Mouse (Mus musculus) adrenal gland, adult 8-10 months (tissue): ENCODE results near the gene B3gnt9. TPM values are rescaled to one million over a fixed set of nuclear protein-coding genes. Genes with fewer than 3 reads are reported as not detected.

Experiments used
- DNase-seq: peaks from one replicate; pipeline ENCODE4 v3.0.0; 2022
- total RNA-seq, 4 experiments: library from RNA; stranded (reverse); gene quantifications; 2 replicates each; pipeline ENCODE4 v1.2.4; 2022

The B3gnt9 gene
- total RNA-seq, 4 experiments from 2014 or later: 3.5 to 5.9 (median 4.6) TPM

DNA sequence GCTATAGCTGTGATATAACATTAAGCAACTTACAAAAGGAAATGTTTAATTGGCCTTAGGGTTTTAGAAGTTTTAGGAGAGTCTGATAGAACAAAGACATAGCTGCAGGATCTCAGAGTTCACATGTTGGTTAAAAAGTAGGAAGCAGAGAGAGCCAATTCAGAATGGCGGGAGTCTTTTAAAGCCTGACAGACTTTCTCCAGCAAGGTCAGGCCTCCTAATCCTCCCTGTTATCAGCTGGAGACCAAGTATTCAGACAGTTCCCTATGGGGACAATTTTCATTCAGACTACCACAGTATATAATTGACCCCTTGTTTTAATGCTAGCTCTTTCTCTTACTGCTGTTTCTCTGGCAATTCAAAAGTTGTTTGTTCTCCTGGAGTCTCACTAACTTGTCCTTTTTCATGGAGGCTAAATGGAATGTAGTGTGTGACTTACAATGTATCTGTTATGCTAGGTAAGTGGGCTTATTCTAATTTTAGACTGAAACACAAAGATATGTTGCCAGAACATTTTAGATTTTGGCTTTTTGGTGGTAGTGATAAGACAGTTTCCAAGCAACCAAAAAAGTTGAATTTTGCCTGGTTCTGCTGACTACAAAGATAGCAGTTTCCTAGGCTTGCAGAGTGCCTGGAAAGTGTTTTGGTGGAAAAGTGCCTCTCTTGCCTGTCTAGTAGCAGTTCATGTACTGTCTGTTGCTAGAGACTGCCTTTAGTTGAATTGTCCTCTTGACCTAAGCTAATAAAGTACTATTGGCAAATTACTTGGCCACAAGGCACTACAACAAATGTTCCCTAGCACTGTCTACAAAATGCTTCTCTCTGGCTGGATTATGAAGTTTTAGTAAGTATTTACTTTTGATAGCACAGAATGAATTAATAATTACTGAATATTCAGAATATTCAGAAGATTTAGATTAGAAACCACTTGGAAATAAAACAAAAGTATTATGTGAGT lies 45.5 kb downstream of the B3gnt9 start:
- no peak for DNase-seq

DNA sequence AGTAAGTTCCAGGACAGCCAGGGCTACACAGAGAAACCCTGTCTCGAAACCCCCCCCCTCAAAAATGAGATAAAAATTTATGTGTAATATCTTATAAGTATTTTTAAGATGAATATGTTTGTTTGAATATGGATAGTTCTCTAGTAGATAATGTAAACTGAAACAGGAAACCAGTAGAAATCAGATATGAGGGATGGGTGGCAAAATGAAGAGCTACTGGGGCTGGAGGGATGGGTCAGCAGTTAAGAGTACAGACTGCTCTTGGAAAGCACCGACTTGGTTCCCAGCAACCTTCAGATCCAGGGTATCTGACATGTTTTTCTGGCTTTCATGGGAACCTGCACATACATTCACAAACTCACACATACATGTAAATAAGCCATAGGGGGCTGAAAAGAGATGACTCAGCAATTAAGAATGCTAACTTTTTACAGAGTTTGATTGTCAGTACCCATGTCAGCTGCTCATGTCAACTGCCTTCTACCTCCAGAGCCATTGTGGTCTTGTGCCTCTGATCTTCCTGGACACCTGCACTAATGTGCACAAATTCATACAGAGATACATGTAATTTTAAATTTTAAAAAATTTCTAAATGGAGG lies 47.2 kb downstream of the B3gnt9 start:
- no peak for DNase-seq

DNA sequence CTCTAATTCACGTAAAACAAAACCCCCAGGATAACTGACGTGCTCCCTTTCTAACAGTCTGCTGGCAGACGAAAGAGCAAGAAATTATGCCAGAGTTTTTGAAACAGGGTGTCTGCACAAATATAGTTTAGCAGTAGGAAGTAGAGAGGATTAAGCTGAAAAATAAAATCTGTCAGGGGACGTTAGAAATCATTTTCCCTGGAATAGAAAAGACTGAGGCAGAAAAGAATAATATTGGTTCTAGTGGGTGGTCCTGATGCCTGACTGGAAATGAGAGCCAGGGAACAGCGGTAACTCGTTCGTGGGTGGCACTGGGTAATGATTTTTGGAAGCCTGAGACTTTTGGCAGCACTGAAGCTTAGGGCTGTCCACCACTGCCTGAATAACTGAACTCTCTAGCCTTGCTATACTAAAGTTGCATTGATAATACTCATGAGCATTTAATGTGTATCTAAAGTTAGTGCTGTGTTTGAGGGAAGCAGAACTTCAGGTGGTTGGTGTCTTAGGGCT lies 48.1 kb downstream of the B3gnt9 start:
- no peak for DNase-seq

- no peak for DNase-seq
These were observed 49.2 kb downstream of the B3gnt9 start for GRCm38 (mm10) chr8:105205748-105206147.

Other genes with a start within 250 kb of the B3gnt9 start
- gene Ces3a, start 206.6 kb downstream of the B3gnt9 start, total RNA-seq: 1 to 10 TPM in 1 of 4 experiments, not detected in 3; 1.6 TPM
- under 1 TPM in 1 of 4 experiments, not detected in 3; 0.73 TPM for gene Ces3b, start 171.4 kb downstream of the B3gnt9 start, total RNA-seq
- gene Ces4a, start 123.4 kb downstream of the B3gnt9 start, total RNA-seq: under 1 TPM in 2 of 4 experiments, not detected in 2; 0.16 to 0.24 TPM
- gene Cbfb, start 84.5 kb downstream of the B3gnt9 start, total RNA-seq: 100 to 1,000 TPM in 2 of 4 experiments, 10 to 100 TPM in 2; 71.5 to 127 (median 93.2) TPM
- 10 to 100 TPM; 25.0 to 31.8 (median 28.4) TPM for gene D230025D16Rik, start 30.0 kb downstream of the B3gnt9 start, total RNA-seq
- gene Tradd, start 9.5 kb upstream of the B3gnt9 start, total RNA-seq: 10 to 100 TPM; 15.5 to 20.0 (median 19.2) TPM
- 1 to 10 TPM; 3.9 to 5.4 (median 4.5) TPM for gene Fbxl8, start 9.5 kb upstream of the B3gnt9 start, total RNA-seq
- 1 to 10 TPM; 2.1 to 4.8 (median 3.3) TPM for gene Hsf4, start 14.6 kb upstream of the B3gnt9 start, total RNA-seq
- 10 to 100 TPM in 1 of 4 experiments, 1 to 10 TPM in 3; 5.5 to 11.7 (median 6.5) TPM for gene Nol3, start 21.0 kb upstream of the B3gnt9 start, total RNA-seq
- 1 to 10 TPM; 2.6 to 5.0 (median 4.6) TPM for gene 4931428F04Rik, start 34.7 kb upstream of the B3gnt9 start, total RNA-seq
- gene Exoc3l, start 40.9 kb upstream of the B3gnt9 start, total RNA-seq: 10 to 100 TPM; 20.0 to 57.6 (median 36.8) TPM
- gene E2f4, start 42.5 kb upstream of the B3gnt9 start, total RNA-seq: 10 to 100 TPM; 39.5 to 53.6 (median 42.0) TPM
- 10 to 100 TPM in 2 of 4 experiments, 1 to 10 TPM in 2; 7.0 to 14.0 (median 9.3) TPM for gene Elmo3, start 50.4 kb upstream of the B3gnt9 start, total RNA-seq
- gene Lrrc29, start 71.1 kb upstream of the B3gnt9 start, total RNA-seq: 10 to 100 TPM in 2 of 4 experiments, 1 to 10 TPM in 2; 3.1 to 14.2 (median 8.5) TPM
- gene Tmem208, start 71.2 kb upstream of the B3gnt9 start, total RNA-seq: 10 to 100 TPM; 62.1 to 66.9 (median 65.1) TPM
- 10 to 100 TPM; 11.8 to 21.9 (median 17.1) TPM for gene Fhod1, start 92.8 kb upstream of the B3gnt9 start, total RNA-seq
- 1 to 10 TPM in 3 of 4 experiments, under 1 TPM in 1; 0.73 to 1.9 (median 1.4) TPM for gene Slc9a5, start 93.7 kb upstream of the B3gnt9 start, total RNA-seq
- 1 to 10 TPM in 2 of 4 experiments, under 1 TPM in 2; 0.42 to 2.7 (median 1.3) TPM for gene Plekhg4, start 118.1 kb upstream of the B3gnt9 start, total RNA-seq
- gene Kctd19, start 158.3 kb upstream of the B3gnt9 start, total RNA-seq: under 1 TPM in 1 of 4 experiments, not detected in 3; 0.15 TPM
- gene Lrrc36, start 158.4 kb upstream of the B3gnt9 start, total RNA-seq: 10 to 100 TPM in 1 of 4 experiments, 1 to 10 TPM in 3; 4.1 to 10.1 (median 7.0) TPM
- gene Tppp3, start 216.4 kb upstream of the B3gnt9 start, total RNA-seq: 10 to 100 TPM; 28.3 to 40.2 (median 33.0) TPM
- 10 to 100 TPM; 20.6 to 40.1 (median 31.3) TPM for gene Zdhhc1, start 241.7 kb upstream of the B3gnt9 start, total RNA-seq